Mouse (Mus musculus): ENCODE data around the gene Acr. TPM values are rescaled to one million over a fixed set of nuclear protein-coding genes. Genes with fewer than 3 reads are reported as not detected.

Acr gene
- not detected in 4 replicates for total RNA-seq (2023)

DNA sequence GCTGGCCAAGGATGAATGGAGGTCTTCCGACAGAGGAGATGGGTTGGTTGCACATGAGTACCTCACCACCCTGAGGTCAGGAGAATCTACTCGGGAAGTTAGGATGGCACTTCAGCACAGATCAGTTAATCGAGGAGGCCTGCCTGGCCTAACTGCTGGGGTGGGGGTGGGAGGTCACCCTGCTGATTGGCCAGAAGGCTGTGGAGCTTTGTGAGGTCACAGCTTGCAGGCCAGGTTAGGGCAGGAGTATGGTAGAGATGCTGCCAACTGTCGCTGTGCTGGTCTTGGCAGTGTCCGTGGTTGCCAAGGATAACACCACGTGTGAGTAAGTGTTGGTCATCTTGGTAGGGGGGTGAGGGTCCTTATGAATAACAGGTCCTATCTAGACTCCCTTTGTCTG, at the start of gene Acr:
Gene Acr, plus strand, starts transcription at position 213 of the 400 bp plus-strand sequence.

DNA sequence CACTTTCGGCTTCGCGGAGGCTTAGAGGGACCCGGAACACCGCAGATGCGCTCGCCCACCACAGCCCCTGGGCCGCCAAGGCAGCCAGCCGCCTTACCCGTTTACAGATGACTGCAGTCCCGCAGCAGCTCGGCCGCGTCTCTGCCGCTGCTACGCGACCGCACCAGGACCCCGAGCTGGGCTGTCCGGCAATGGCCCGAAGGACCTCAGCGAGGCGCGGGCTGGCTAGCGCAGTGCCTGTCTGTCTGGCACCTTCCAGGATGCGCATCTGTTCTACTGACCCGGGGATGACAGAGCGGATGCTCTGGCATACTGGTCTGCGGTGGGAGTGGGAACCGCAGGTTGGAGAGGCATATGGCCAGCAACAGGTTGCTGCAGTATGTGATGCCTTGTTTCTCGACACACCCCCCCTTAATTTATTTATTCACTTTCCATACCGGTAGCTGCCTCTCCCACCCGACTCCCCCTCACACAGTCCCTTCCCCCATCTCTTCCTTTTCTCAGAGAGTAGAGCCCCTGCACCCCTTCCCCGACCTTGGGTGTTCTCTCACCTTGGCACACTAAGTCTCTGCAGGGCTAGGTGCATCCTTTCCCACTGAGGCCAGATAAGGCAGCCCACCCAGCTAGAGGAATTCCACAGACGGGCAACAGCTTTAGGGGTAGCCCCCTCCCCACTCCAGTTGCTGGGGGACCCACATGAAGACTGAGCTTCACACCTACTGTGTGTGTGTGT, 23.8 kb downstream of the Acr start, which contains the start of gene Rabl2:
Gene Rabl2, minus strand, starts transcription at position 201 of the 733 bp plus-strand sequence.

Other genes starting within 250 kb of the Acr start
- not detected in 4 replicates for gene Adm2, start 245.6 kb upstream of the Acr start, total RNA-seq (2023)
- gene Miox, start 233.9 kb upstream of the Acr start, total RNA-seq (2023) = not detected in 4 replicates
- gene Lmf2, start 212.7 kb upstream of the Acr start, total RNA-seq (2023) = 38.4 to 46.3 TPM (median 41.9 TPM) in 4 replicates
- gene Ncaph2, start 212.6 kb upstream of the Acr start, total RNA-seq (2023) = 121 to 132 TPM (median 123 TPM) in 4 replicates
- 14.3 to 17.6 TPM (median 15.7 TPM) in 4 replicates for gene Sco2, start 194.5 kb upstream of the Acr start, total RNA-seq (2023)
- gene Tymp, start 191.3 kb upstream of the Acr start, total RNA-seq (2023) = 0.50 to 1.0 TPM (median 0.87 TPM) in 4 replicates
- not detected in 4 replicates for gene Odf3b, start 189.0 kb upstream of the Acr start, total RNA-seq (2023)
- gene Klhdc7b, start 183.4 kb upstream of the Acr start, total RNA-seq (2023) = not detected in 4 replicates
- gene Syce3, start 157.8 kb upstream of the Acr start, total RNA-seq (2023) = not detected in 4 replicates
- gene Cpt1b, start 142.5 kb upstream of the Acr start, total RNA-seq (2023) = 7.6 to 14.5 TPM (median 12.0 TPM) in 4 replicates
- 10.8 to 14.3 TPM (median 13.9 TPM) in 4 replicates for gene C730034F03Rik, start 138.7 kb upstream of the Acr start, total RNA-seq (2023)
- gene Gm44502, start 138.6 kb upstream of the Acr start, total RNA-seq (2023) = 0.72 TPM in 1 of 4 replicates, not detected in the others
- gene Chkb, start 138.4 kb upstream of the Acr start, total RNA-seq (2023) = 289 to 340 TPM (median 320 TPM) in 4 replicates
- gene Mapk8ip2, start 114.4 kb upstream of the Acr start, total RNA-seq (2023) = 0.13 TPM in 1 of 4 replicates, not detected in the others
- 15.0 to 18.5 TPM (median 17.2 TPM) in 4 replicates for gene Arsa, start 90.9 kb upstream of the Acr start, total RNA-seq (2023)
- not detected in 4 replicates for gene Shank3, start 68.7 kb upstream of the Acr start, total RNA-seq (2023)
- gene Rabl2, start 23.6 kb downstream of the Acr start, total RNA-seq (2023) = 3.4 to 4.7 TPM (median 4.1 TPM) in 4 replicates

All from B cell, adult 62 days (primary cell).